In genomic region chr2:38144831-38145230, GRCm38 (mm10) we compare ENCODE assay signal across 27 mouse cellular contexts.
DNase-seq lines count a peak whose midpoint lies in the region; ATAC-seq and TF ChIP-seq lines count a peak whose summit lies in the region.
"Had no signal": no experiment of that assay in that cellular context is flagged by ENCODE, and none has a peak within 500 bp of the region (broad histone marks: within the 10 kb centered on the region; RNA-seq: fewer than 3 reads in every experiment).

No protein-coding gene starts in this region.

- peak overlapping the region; percentile 23 for H3K4me2 ChIP-seq in forebrain, embryonic 12.5 days
- H3K4me2 ChIP-seq in forebrain, postnatal 0 days (ENCODE audit: low read depth): no peak overlapping the region
- H3K4me2 ChIP-seq in midbrain, embryonic 14.5 days (ENCODE audit: low read length): 0 out of 2 replicates have a peak overlapping the region, but pooled peaks have one; percentile 24
- H3K4me2 ChIP-seq: embryonic facial prominence, embryonic 13.5 days; heart, embryonic 12.5 days; hindbrain, embryonic 13.5 days; limb, embryonic 13.5 days; neural tube, embryonic 15.5 days had no signal

- H3K9me3 ChIP-seq in forebrain, embryonic 12.5 days: no peaks in the 10 kb centered on the region
- H3K9me3 ChIP-seq in forebrain, postnatal 0 days (ENCODE audit: low read length): no peaks in the 10 kb centered on the region
- no peaks in the 10 kb centered on the region for H3K9me3 ChIP-seq in midbrain, embryonic 14.5 days (ENCODE audit: control insufficient read depth, low read length)
- H3K9me3 ChIP-seq: embryonic facial prominence, embryonic 13.5 days; heart, embryonic 12.5 days; hindbrain, embryonic 13.5 days; limb, embryonic 13.5 days; neural tube, embryonic 15.5 days had no signal

- no peak overlapping the region for H3K9ac ChIP-seq in forebrain, embryonic 12.5 days
- no peak overlapping the region for H3K9ac ChIP-seq in forebrain, postnatal 0 days
- no peak overlapping the region for H3K9ac ChIP-seq in midbrain, embryonic 14.5 days (replicated peaks; ENCODE audit: low read length)
- H3K9ac ChIP-seq: embryonic facial prominence, embryonic 13.5 days; heart, embryonic 12.5 days; hindbrain, embryonic 13.5 days; limb, embryonic 13.5 days; neural tube, embryonic 15.5 days had no signal

- no peaks in the 10 kb centered on the region for H3K36me3 ChIP-seq in forebrain, embryonic 12.5 days (replicated peaks)
- H3K36me3 ChIP-seq in forebrain, postnatal 0 days (ENCODE audit: insufficient read depth): no peaks in the 10 kb centered on the region
- H3K36me3 ChIP-seq in midbrain, embryonic 14.5 days (ENCODE audit: control insufficient read depth, insufficient read depth, low read length): no peaks in the 10 kb centered on the region
- H3K36me3 ChIP-seq: embryonic facial prominence, embryonic 13.5 days; heart, embryonic 12.5 days; hindbrain, embryonic 13.5 days; limb, embryonic 13.5 days; neural tube, embryonic 15.5 days had no signal

- peak overlapping the region; percentile 56; the same call in 1 of the 2 replicates for H3K27ac ChIP-seq in left cerebral cortex, adult 2 months
- peak overlapping the region; percentile 79 for H3K27ac ChIP-seq in forebrain, embryonic 12.5 days
- peak overlapping the region; percentile 24 for H3K27ac ChIP-seq in forebrain, postnatal 0 days (ENCODE audit: low read depth, low read length)
- peak overlapping the region; percentile 77 for H3K27ac ChIP-seq in midbrain, embryonic 14.5 days (replicated peaks; ENCODE audit: low read depth, low read length)
- H3K27ac ChIP-seq: embryonic facial prominence, embryonic 13.5 days; hindbrain, embryonic 13.5 days; kidney, postnatal 0 days; limb, embryonic 13.5 days; neural tube, embryonic 15.5 days; stomach, postnatal 0 days had no signal

- TF ChIP-seq CTCF in left cerebral cortex, adult 2 months (IDR thresholded peaks at IDR 0.05): no peak
- no peak for TF ChIP-seq CTCF in forebrain, postnatal 0 days (IDR thresholded peaks at IDR 0.05; ENCODE audit: low read depth)

- no peak overlapping the region for H3K4me3 ChIP-seq in left cerebral cortex, adult 2 months
- no peak overlapping the region for H3K4me3 ChIP-seq in forebrain, embryonic 12.5 days (replicated peaks)
- H3K4me3 ChIP-seq in forebrain, postnatal 0 days (ENCODE audit: low read depth, low read length): no peak overlapping the region
- no peak overlapping the region for H3K4me3 ChIP-seq in midbrain, embryonic 14.5 days (replicated peaks; ENCODE audit: low read depth, low read length)
- H3K4me3 ChIP-seq: embryonic facial prominence, embryonic 13.5 days; erythroblast, embryonic 14.5 days; heart, embryonic 12.5 days; hindbrain, embryonic 13.5 days; limb, embryonic 13.5 days; neural tube, embryonic 15.5 days had no signal

- intact Hi-C loops in left cerebral cortex, adult 2 months (cut with DNase I): loop anchor here (5.0 kb wide), 2 partner anchors 142 to 192 kb away; partner anchors contain the start of genes Dennd1a and Lhx2
- intact Hi-C loops in left cerebral cortex, postnatal 36 days (cut with DNase I): no loop called here

- no peak for ATAC-seq in forebrain, embryonic 12.5 days (ENCODE audit: low FRiP score)
- no peak; the same call in 1 of the 2 replicates for ATAC-seq in forebrain, postnatal 0 days
- ATAC-seq in midbrain, embryonic 14.5 days (ENCODE audit: low FRiP score, low TSS enrichment): no peak
- ATAC-seq: inflammation-experienced regulatory T-cells, adult 6 months had no signal

- DNase-seq in left cerebral cortex, adult 2 months (ENCODE audit: extremely low spot score in 1 of 2, low spot score in 2 of 2): no peak
- DNase-seq in left cerebral cortex, postnatal 36 days (ENCODE audit: low spot score in 2 of 2): no peak
- DNase-seq in forebrain, postnatal 0 days: no peak
- DNase-seq in midbrain, embryonic 14.5 days: no peak
- no peak for DNase-seq in adrenal gland, postnatal 25 days
- DNase-seq in spleen, postnatal 36 days (ENCODE audit: low spot score in 2 of 2): no peak
- DNase-seq: cerebellum, adult 11-12 months; cerebellum, postnatal 10 days; heart, postnatal 10 days; kidney, adult 18-20 months; layer of hippocampus, postnatal 36 days; lung, adult 18-20 months; lung, postnatal 10 days; right cerebral cortex, adult 18-20 months; right cerebral cortex, postnatal 4 days; thymus, adult 2 months; thymus, postnatal 4 days had no signal

- peaks cover 3% of the 10 kb centered on the region; the same call in 1 of the 2 replicates for H3K27me3 ChIP-seq in forebrain, embryonic 12.5 days
- H3K27me3 ChIP-seq in forebrain, postnatal 0 days (ENCODE audit: insufficient read depth, low read length): no peaks in the 10 kb centered on the region
- no peaks in the 10 kb centered on the region for H3K27me3 ChIP-seq in midbrain, embryonic 14.5 days (ENCODE audit: control insufficient read depth, insufficient read depth, low read length)
- H3K27me3 ChIP-seq: embryonic facial prominence, embryonic 13.5 days; heart, embryonic 12.5 days; hindbrain, embryonic 13.5 days; limb, embryonic 13.5 days; neural tube, embryonic 15.5 days had no signal

- peaks cover 47% of the 10 kb centered on the region for H3K4me1 ChIP-seq in forebrain, embryonic 12.5 days
- H3K4me1 ChIP-seq in forebrain, postnatal 0 days (ENCODE audit: insufficient read depth): peaks cover 15% of the 10 kb centered on the region
- peaks cover 49% of the 10 kb centered on the region for H3K4me1 ChIP-seq in midbrain, embryonic 14.5 days (ENCODE audit: control insufficient read depth, insufficient read depth, low read length)

Comparison
In these comparisons a context has a peak if more than half of its experiments do, and no peak if none do; other contexts are left out.
1. H3K27ac ChIP-seq: peak in every context shown above with its lines; median percentile 79 in forebrain, embryonic 12.5 days; 77 in midbrain, embryonic 14.5 days; 56 in left cerebral cortex, adult 2 months; 24 in forebrain, postnatal 0 days.